9 mouse cellular contexts compared by ENCODE assay signal in genomic region chr7:101906287-101906681, GRCm38 (mm10). TPM values are rescaled to one million over a fixed set of nuclear protein-coding genes. Genes with fewer than 3 reads are reported as not detected.
A peak's percentile ranks its signal among the peaks of the same experiment; 100 is the strongest.
DNase-seq lines count a peak whose midpoint lies in the region; ATAC-seq and TF ChIP-seq lines count a peak whose summit lies in the region.
"Had no signal": no experiment of that assay in that cellular context is flagged by ENCODE, and none has a peak within 500 bp of the region (broad histone marks: within the 10 kb centered on the region; RNA-seq: fewer than 3 reads in every experiment).

Gene Tomt, minus strand, starts transcription at chr7:101906359.

- H3K27ac ChIP-seq in heart, postnatal 0 days (ENCODE audit: low read depth) = peak within 1 kb of the TSS; percentile 95
- peak within 1 kb of the TSS; percentile 99 for H3K27ac ChIP-seq in bone marrow, adult 2 months (ENCODE audit: control insufficient read depth, insufficient read depth, low read depth, low read length, poor library complexity)
- H3K27ac ChIP-seq in hindbrain, embryonic 14.5 days = peak within 1 kb of the TSS; percentile 95
- peak within 1 kb of the TSS; percentile 95 for H3K27ac ChIP-seq in midbrain, embryonic 13.5 days

- TF ChIP-seq POLR2A in bone marrow, adult 2 months (IDR thresholded peaks at IDR 0.05; ENCODE audit: borderline replicate concordance, control insufficient read depth, low read depth, low read length) = no peak

- TF ChIP-seq EP300 in heart, postnatal 0 days (IDR thresholded peaks at IDR 0.05; ENCODE audit: low read depth) = no peak

- no peaks in the 10 kb centered on the region for H3K9me3 ChIP-seq in heart, postnatal 0 days (replicated peaks; ENCODE audit: control insufficient read depth, low read length)
- H3K9me3 ChIP-seq in hindbrain, embryonic 14.5 days (ENCODE audit: control insufficient read depth, low read length) = no peaks in the 10 kb centered on the region
- H3K9me3 ChIP-seq in midbrain, embryonic 13.5 days = no peaks in the 10 kb centered on the region

- H3K4me2 ChIP-seq in heart, postnatal 0 days (ENCODE audit: low read depth, low read length) = peak within 1 kb of the TSS; percentile 63
- peak within 1 kb of the TSS; percentile 78 for H3K4me2 ChIP-seq in hindbrain, embryonic 14.5 days (replicated peaks)
- peak within 1 kb of the TSS; percentile 64 for H3K4me2 ChIP-seq in midbrain, embryonic 13.5 days (replicated peaks)

- peak within 1 kb of the TSS; percentile 73 for H3K9ac ChIP-seq in heart, postnatal 0 days (replicated peaks; ENCODE audit: low read depth, low read length)
- H3K9ac ChIP-seq in hindbrain, embryonic 14.5 days = peak within 1 kb of the TSS; percentile 89
- H3K9ac ChIP-seq in midbrain, embryonic 13.5 days (replicated peaks) = peak within 1 kb of the TSS; percentile 83

- H3K4me3 ChIP-seq in heart, postnatal 0 days (ENCODE audit: low read depth, low read length) = peak within 1 kb of the TSS; percentile 78
- H3K4me3 ChIP-seq in bone marrow, adult 2 months (replicated peaks; ENCODE audit: control insufficient read depth, low read depth, low read length) = peak within 1 kb of the TSS; percentile 82
- peak within 1 kb of the TSS; percentile 78 for H3K4me3 ChIP-seq in hindbrain, embryonic 14.5 days (replicated peaks; ENCODE audit: low read length)
- H3K4me3 ChIP-seq in midbrain, embryonic 13.5 days (replicated peaks) = peak within 1 kb of the TSS; percentile 71

- H3K4me1 ChIP-seq in heart, postnatal 0 days (ENCODE audit: control insufficient read depth, insufficient read depth) = peaks cover 4% of the 10 kb centered on the region; the same call in 1 of the 2 replicates
- peaks cover 4% of the 10 kb centered on the region; the same call in 1 of the 2 replicates for H3K4me1 ChIP-seq in bone marrow, adult 2 months (ENCODE audit: control insufficient read depth, insufficient read depth, low read length)
- H3K4me1 ChIP-seq in hindbrain, embryonic 14.5 days (replicated peaks; ENCODE audit: control insufficient read depth, insufficient read depth, low read length) = peaks cover 18% of the 10 kb centered on the region
- peaks cover 31% of the 10 kb centered on the region for H3K4me1 ChIP-seq in midbrain, embryonic 13.5 days (replicated peaks)

- 13% methylated on average over 11 of the region's 11 CpGs for WGBS in heart, postnatal 0 days
- WGBS in bone marrow, adult 2 months = under 1% methylated on average over 11 of the region's 11 CpGs
- WGBS in hindbrain, embryonic 14.5 days = 21% methylated on average over 11 of the region's 11 CpGs
- WGBS in midbrain, embryonic 13.5 days = 24% methylated on average over 11 of the region's 11 CpGs

- H3K36me3 ChIP-seq in heart, postnatal 0 days (replicated peaks; ENCODE audit: control insufficient read depth, insufficient read depth, low read length) = peaks cover 18% of the 10 kb centered on the region
- H3K36me3 ChIP-seq in hindbrain, embryonic 14.5 days (replicated peaks; ENCODE audit: control insufficient read depth, insufficient read depth) = peaks cover 17% of the 10 kb centered on the region
- H3K36me3 ChIP-seq in midbrain, embryonic 13.5 days = peaks cover 37% of the 10 kb centered on the region

- ATAC-seq in heart, postnatal 0 days (ENCODE audit: insufficient read depth, low read depth) = no peak
- no peak for ATAC-seq in hindbrain, embryonic 14.5 days (ENCODE audit: low FRiP score)
- no peak for ATAC-seq in midbrain, embryonic 13.5 days

- H3K27me3 ChIP-seq in heart, postnatal 0 days (ENCODE audit: control insufficient read depth, insufficient read depth, low read length) = no peaks in the 10 kb centered on the region
- no peaks in the 10 kb centered on the region for H3K27me3 ChIP-seq in hindbrain, embryonic 14.5 days (ENCODE audit: control insufficient read depth, insufficient read depth, low read length)
- H3K27me3 ChIP-seq in midbrain, embryonic 13.5 days = no peaks in the 10 kb centered on the region
- H3K27me3 ChIP-seq: Patski had no signal

- TF ChIP-seq CTCF in heart, postnatal 0 days (IDR thresholded peaks at IDR 0.05; ENCODE audit: low read depth) = no peak
- TF ChIP-seq CTCF in bone marrow, adult 2 months (IDR thresholded peaks at IDR 0.05; ENCODE audit: control insufficient read depth, insufficient read depth, low read length) = no peak

- DNase-seq in heart, postnatal 0 days (ENCODE audit: low spot score) = no peak
- DNase-seq in heart, adult 18-20 months = no peak
- DNase-seq in hindbrain, embryonic 14.5 days (ENCODE audit: low spot score) = peak; percentile 25
- DNase-seq in cerebellum, adult 11 months = no peak
- DNase-seq in right cerebral cortex, postnatal 4 days = no peak
- DNase-seq in adrenal gland, postnatal 14 days = no peak

RNA-seq across cellular contexts. Expression of gene Tomt, which starts in this region (rescaled TPM):
- not detected in 2 replicates for total RNA-seq in heart, postnatal 0 days (2014; rRNA removed; ENCODE audit: low replicate concordance)
- 0.08 and 0.12 TPM in 2 replicates for polyA plus RNA-seq in heart, postnatal 0 days (2015; fragmentation: Nextera tagmentation; extraction: Ambion mirVana)
- not detected for total RNA-seq in heart, adult 18-20 months (2021)
- polyA plus RNA-seq in bone marrow, adult 2 months (2011; ENCODE audit: insufficient read depth, insufficient read length, low replicate concordance, missing spikeins) = not detected in 2 replicates
- polyA plus RNA-seq in hindbrain, embryonic 14.5 days (2014; fragmentation: Nextera tagmentation; extraction: Ambion mirVana) = 0.21 and 0.33 TPM in 2 replicates
- polyA plus RNA-seq in midbrain, embryonic 13.5 days (2015; fragmentation: Nextera tagmentation; extraction: Ambion mirVana) = 0.35 and 0.77 TPM in 2 replicates
- not detected in 2 replicates for total RNA-seq in adrenal gland, postnatal 14 days (2021)

Comparison
In these comparisons a context has a peak if more than half of its experiments do, and no peak if none do; other contexts are left out.
1. Peak in DNase-seq, H3K4me3 ChIP-seq, H3K27ac ChIP-seq, H3K9ac ChIP-seq and H3K4me2 ChIP-seq in hindbrain, embryonic 14.5 days; RNA of the gene not detected or under 1 TPM.